Mouse (Mus musculus): ENCODE measurements at regions not wholly inside any gene's neighbourhood (a gene's known extent, or its start where the extent isn't known, plus 50 kb on each side); places are given as distances from the start of the nearest gene placed in this dataset.
A peak's percentile ranks its signal among the peaks of the same experiment; 100 is the strongest.

- Histone ChIP-seq H3K36me3 (no peaks in the 10 kb centered on the region), H3K4me2 (no peak overlapping the region), H3K9ac (no peak overlapping the region), H3K9me3 (no peaks in the 10 kb centered on the region), H3K27me3 (replicated peaks) (no peaks in the 10 kb centered on the region), H3K4me3 (replicated peaks) (no peak overlapping the region), H3K4me1 (no peaks in the 10 kb centered on the region), H3K27ac (no peak overlapping the region)
- no peak for ATAC-seq (ENCODE audit: insufficient read depth, low FRiP score, low read depth)
- WGBS, result 48% methylated on average over 2 of the region's 2 CpGs
These were observed 141.1 kb upstream of the Usp9x start for GRCm38 (mm10) chrX:12930242-12930641.

- H3K27me3 ChIP-seq (replicated peaks), result no peaks in the 10 kb centered on the region
- WGBS, result 59% methylated on average over 11 of the region's 11 CpGs
- H3K4me2 ChIP-seq, result no peak overlapping the region
- no peaks in the 10 kb centered on the region for H3K4me1 ChIP-seq
- no peaks in the 10 kb centered on the region for H3K9me3 ChIP-seq
- no peaks in the 10 kb centered on the region for H3K36me3 ChIP-seq
- no peak for ATAC-seq (ENCODE audit: insufficient read depth, low FRiP score, low read depth)
- no peak overlapping the region for H3K4me3 ChIP-seq (replicated peaks)
- no peak overlapping the region for H3K27ac ChIP-seq
- no peak overlapping the region for H3K9ac ChIP-seq
These were observed 143.3 kb upstream of the Usp9x start for GRCm38 (mm10) chrX:12927797-12928589.

- Histone ChIP-seq H3K27me3 (replicated peaks) (no peaks in the 10 kb centered on the region), H3K9ac (no peak overlapping the region), H3K27ac (no peak overlapping the region), H3K36me3 (no peaks in the 10 kb centered on the region), H3K9me3 (no peaks in the 10 kb centered on the region), H3K4me2 (no peak overlapping the region), H3K4me3 (replicated peaks) (no peak overlapping the region), H3K4me1 (no peaks in the 10 kb centered on the region)
- ATAC-seq (ENCODE audit: insufficient read depth, low FRiP score, low read depth), result no peak
- WGBS, result 76% methylated on average over 10 of the region's 10 CpGs
These were observed 146.3 kb upstream of the Usp9x start for GRCm38 (mm10) chrX:12924705-12925644.

GRCm38 (mm10) chrX:12919576-12919975, 151.7 kb upstream of the Usp9x start:
- ATAC-seq (ENCODE audit: insufficient read depth, low FRiP score, low read depth), result no peak
- WGBS, result 21% methylated on average over 3 of the region's 3 CpGs
- H3K4me3 ChIP-seq (replicated peaks), result no peak overlapping the region
- no peak overlapping the region for H3K4me2 ChIP-seq
- H3K9me3 ChIP-seq, result no peaks in the 10 kb centered on the region
- H3K36me3 ChIP-seq, result no peaks in the 10 kb centered on the region
- H3K27me3 ChIP-seq (replicated peaks), result no peaks in the 10 kb centered on the region
- no peak overlapping the region for H3K9ac ChIP-seq
- H3K4me1 ChIP-seq, result no peaks in the 10 kb centered on the region
- H3K27ac ChIP-seq, result no peak overlapping the region

- 24% methylated on average over 13 of the region's 13 CpGs for WGBS
- no peak overlapping the region for H3K9ac ChIP-seq
- peak overlapping the region; percentile 42 for H3K4me2 ChIP-seq
- H3K27ac ChIP-seq, result no peak overlapping the region
- no peaks in the 10 kb centered on the region for H3K27me3 ChIP-seq (replicated peaks)
- H3K4me3 ChIP-seq (replicated peaks), result no peak overlapping the region
- peak; percentile 56; the same call in 1 of the 2 replicates for ATAC-seq (ENCODE audit: insufficient read depth, low FRiP score, low read depth)
- no peaks in the 10 kb centered on the region for H3K4me1 ChIP-seq
- no peaks in the 10 kb centered on the region for H3K9me3 ChIP-seq
- no peaks in the 10 kb centered on the region for H3K36me3 ChIP-seq
These were observed 154.2 kb upstream of the Usp9x start for GRCm38 (mm10) chrX:12917105-12917504.

- Histone ChIP-seq H3K9ac (no peak overlapping the region), H3K4me1 (no peaks in the 10 kb centered on the region), H3K27me3 (replicated peaks) (no peaks in the 10 kb centered on the region), H3K9me3 (no peaks in the 10 kb centered on the region), H3K4me3 (replicated peaks) (no peak overlapping the region), H3K4me2 (peak overlapping the region; percentile 42), H3K36me3 (no peaks in the 10 kb centered on the region), H3K27ac (no peak overlapping the region)
- 28% methylated on average over 11 of the region's 11 CpGs for WGBS
- ATAC-seq (ENCODE audit: insufficient read depth, low FRiP score, low read depth), result no peak
These were observed 154.6 kb upstream of the Usp9x start for GRCm38 (mm10) chrX:12916684-12917083.

GRCm38 (mm10) chrX:12900256-12900655, 138.4 kb upstream of the Med14 start:
- no peaks in the 10 kb centered on the region for H3K27me3 ChIP-seq (replicated peaks)
- WGBS, result 83% methylated on average over 7 of the region's 7 CpGs
- no peaks in the 10 kb centered on the region for H3K36me3 ChIP-seq
- no peak overlapping the region for H3K4me2 ChIP-seq
- H3K9me3 ChIP-seq, result no peaks in the 10 kb centered on the region
- no peak overlapping the region for H3K4me3 ChIP-seq (replicated peaks)
- ATAC-seq (ENCODE audit: insufficient read depth, low FRiP score, low read depth), result no peak
- no peaks in the 10 kb centered on the region for H3K4me1 ChIP-seq
- no peak overlapping the region for H3K9ac ChIP-seq
- H3K27ac ChIP-seq, result no peak overlapping the region

GRCm38 (mm10) chrX:12891468-12891867, 129.6 kb upstream of the Med14 start:
- no peaks in the 10 kb centered on the region for H3K27me3 ChIP-seq (replicated peaks)
- H3K9me3 ChIP-seq, result no peaks in the 10 kb centered on the region
- H3K4me2 ChIP-seq, result no peak overlapping the region
- H3K4me3 ChIP-seq (replicated peaks), result no peak overlapping the region
- no peak for ATAC-seq (ENCODE audit: insufficient read depth, low FRiP score, low read depth)
- WGBS, result 70% methylated on average over 7 of the region's 7 CpGs
- no peaks in the 10 kb centered on the region for H3K36me3 ChIP-seq
- H3K9ac ChIP-seq, result no peak overlapping the region
- H3K27ac ChIP-seq, result no peak overlapping the region
- H3K4me1 ChIP-seq, result no peaks in the 10 kb centered on the region

GRCm38 (mm10) chrX:12889482-12889808, 127.6 kb upstream of the Med14 start:
- ATAC-seq (ENCODE audit: insufficient read depth, low FRiP score, low read depth), result no peak

GRCm38 (mm10) chrX:12888708-12889481, 127.0 kb upstream of the Med14 start:
- Histone ChIP-seq H3K9ac (no peak overlapping the region), H3K4me2 (no peak overlapping the region), H3K27me3 (replicated peaks) (no peaks in the 10 kb centered on the region), H3K27ac (no peak overlapping the region), H3K36me3 (no peaks in the 10 kb centered on the region), H3K4me3 (replicated peaks) (no peak overlapping the region), H3K9me3 (no peaks in the 10 kb centered on the region), H3K4me1 (no peaks in the 10 kb centered on the region)
- WGBS, result 71% methylated on average over 3 of the region's 3 CpGs
- ATAC-seq (ENCODE audit: insufficient read depth, low FRiP score, low read depth), result no peak

More at GRCm38 (mm10) chrX:12889482-12889808, 127.6 kb upstream of the Med14 start:
- no peak overlapping the region for H3K27ac ChIP-seq
- H3K36me3 ChIP-seq, result no peaks in the 10 kb centered on the region
- H3K9ac ChIP-seq, result no peak overlapping the region
- no peak overlapping the region for H3K4me2 ChIP-seq
- WGBS, result 60% methylated on average over 3 of the region's 3 CpGs
- H3K9me3 ChIP-seq, result no peaks in the 10 kb centered on the region
- H3K4me1 ChIP-seq, result no peaks in the 10 kb centered on the region
- H3K4me3 ChIP-seq (replicated peaks), result no peak overlapping the region
- no peaks in the 10 kb centered on the region for H3K27me3 ChIP-seq (replicated peaks)

GRCm38 (mm10) chrX:12888010-12888707, 126.3 kb upstream of the Med14 start:
- Histone ChIP-seq H3K9ac (no peak overlapping the region), H3K9me3 (no peaks in the 10 kb centered on the region), H3K4me3 (replicated peaks) (no peak overlapping the region), H3K4me2 (no peak overlapping the region), H3K27me3 (replicated peaks) (no peaks in the 10 kb centered on the region), H3K4me1 (no peaks in the 10 kb centered on the region), H3K27ac (no peak overlapping the region), H3K36me3 (no peaks in the 10 kb centered on the region)
- 55% methylated on average over 11 of the region's 11 CpGs for WGBS
- ATAC-seq (ENCODE audit: insufficient read depth, low FRiP score, low read depth), result no peak

Measured in stomach, embryonic 15.5 days (tissue).